Mouse (Mus musculus): ENCODE measurements at regions not wholly inside any gene's neighbourhood (a gene's known extent, or its start where the extent isn't known, plus 50 kb on each side); places are given as distances from the start of the nearest gene placed in this dataset.
A peak's percentile ranks its signal among the peaks of the same experiment; 100 is the strongest.

- no peak for DNase-seq (ENCODE audit: inconsistent ontology term)
Measured at GRCm38 (mm10) chr1:168008216-168008615, 319.2 kb downstream of the Lmx1a start.

- no peak for DNase-seq (ENCODE audit: inconsistent ontology term)
Measured at GRCm38 (mm10) chr1:168010416-168010815, 321.4 kb downstream of the Lmx1a start.

- no peak for DNase-seq (ENCODE audit: inconsistent ontology term)
Measured at GRCm38 (mm10) chr1:168012069-168012468, 323.0 kb downstream of the Lmx1a start.

DNA sequence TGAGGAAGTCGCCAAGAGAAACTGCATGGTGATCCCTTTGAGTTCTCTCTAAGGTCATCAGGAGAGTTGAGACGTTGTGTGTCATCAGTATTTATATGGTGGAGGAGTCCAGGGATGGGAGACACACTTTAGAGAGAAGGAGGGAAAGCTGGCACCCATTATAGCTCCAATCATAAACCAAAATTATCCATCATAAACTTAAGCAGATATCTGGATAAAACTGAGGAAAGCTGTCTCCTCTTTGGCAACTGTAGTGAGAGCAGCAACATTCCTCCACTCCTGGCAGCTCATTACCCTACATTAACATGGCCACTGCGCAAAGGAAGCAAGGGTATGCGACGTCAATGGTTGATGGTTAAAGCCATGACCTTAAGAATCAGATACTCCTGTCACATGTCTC lies 323.6 kb downstream of the Lmx1a start:
- DNase-seq (ENCODE audit: inconsistent ontology term) = no peak

DNA sequence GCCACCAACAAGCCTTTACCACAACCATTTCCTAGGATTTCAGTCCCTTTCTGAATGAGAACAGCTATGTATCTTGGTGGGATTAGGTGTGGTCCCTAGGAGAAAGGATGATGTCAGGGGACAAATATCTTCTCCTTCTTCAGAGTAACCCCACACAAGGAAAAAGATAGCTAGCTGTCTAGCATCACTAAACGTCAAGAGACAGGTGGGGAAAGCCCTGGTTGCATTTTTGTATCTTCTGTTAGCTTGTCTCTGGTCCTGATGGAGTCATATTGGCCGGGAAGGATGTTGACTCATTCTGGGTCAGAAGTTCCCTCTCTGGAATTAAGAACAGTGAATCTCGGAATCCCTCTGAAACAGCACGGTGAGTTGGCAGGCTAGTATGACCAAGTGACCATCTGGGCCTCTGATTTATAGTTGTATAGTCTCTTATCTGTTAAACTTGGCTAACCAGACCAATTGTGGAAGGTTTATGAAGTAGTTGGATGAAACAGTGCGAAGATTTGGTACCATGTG lies 327.4 kb downstream of the Lmx1a start:
- DNase-seq (ENCODE audit: inconsistent ontology term) = no peak

DNA sequence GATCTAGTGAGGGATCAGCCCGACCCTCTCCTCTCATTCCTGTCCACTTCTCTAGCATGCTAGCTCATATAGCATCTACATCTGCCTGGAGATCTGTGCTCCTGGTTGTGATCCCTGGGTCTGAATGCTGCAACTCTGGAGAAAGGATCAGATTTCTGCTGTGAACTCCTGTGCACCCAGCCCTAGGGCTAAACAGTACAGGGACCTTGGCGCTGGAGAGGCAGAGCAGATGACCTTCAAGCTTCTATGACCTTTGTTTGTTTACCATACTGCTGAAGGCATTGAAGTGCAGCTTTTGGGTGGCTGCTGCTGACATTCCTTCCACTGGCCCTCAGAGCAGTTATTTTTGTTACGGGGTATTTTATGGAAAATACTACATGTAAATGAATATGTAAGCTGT lies 337.4 kb downstream of the Lmx1a start:
- DNase-seq (ENCODE audit: inconsistent ontology term) = no peak

DNA sequence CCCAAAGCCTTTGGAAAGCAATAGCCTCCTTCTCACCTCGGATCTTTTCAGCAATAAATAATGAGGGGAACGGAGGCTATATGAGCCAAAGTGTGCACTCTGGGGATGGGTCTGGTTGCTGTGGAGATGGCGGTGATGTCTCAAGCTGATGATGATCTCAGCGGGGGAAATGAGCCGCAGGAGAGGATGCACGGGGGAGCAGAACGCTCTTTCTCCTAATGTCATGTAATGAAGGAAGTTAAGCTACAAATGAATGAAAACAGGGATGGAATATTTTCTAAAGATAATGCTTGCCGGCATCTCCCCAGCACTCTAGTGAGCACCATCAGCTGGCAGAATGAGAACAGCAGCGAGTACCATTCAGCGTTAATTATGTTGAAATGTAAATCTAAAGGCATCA lies 355.7 kb downstream of the Lmx1a start:
- DNase-seq (ENCODE audit: inconsistent ontology term) = no peak

DNA sequence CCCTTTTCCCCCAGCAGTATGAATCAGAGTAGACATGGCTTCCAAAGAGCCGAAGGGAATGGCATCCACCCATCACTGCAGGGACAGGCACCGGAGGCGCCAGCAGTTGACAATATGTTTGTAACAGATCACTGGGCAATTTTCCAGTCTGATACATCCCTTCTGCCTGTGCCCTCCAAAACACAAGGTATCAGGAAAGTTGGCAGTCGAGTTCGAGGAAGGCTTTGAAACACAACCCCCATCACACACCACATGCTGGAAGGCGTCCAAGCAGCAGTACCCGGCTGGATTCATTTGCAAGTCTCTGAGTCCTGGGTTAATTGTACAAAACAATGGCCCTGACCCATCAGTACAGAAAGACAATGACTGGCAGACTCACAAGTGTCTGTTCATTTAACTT lies 357.3 kb downstream of the Lmx1a start:
- DNase-seq (ENCODE audit: inconsistent ontology term) = peak; percentile 97

- DNase-seq (ENCODE audit: inconsistent ontology term) = no peak
Measured at GRCm38 (mm10) chr1:168046749-168047148, 357.7 kb downstream of the Lmx1a start.

- DNase-seq (ENCODE audit: inconsistent ontology term) = no peak
Measured at GRCm38 (mm10) chr1:168049965-168050364, 360.9 kb downstream of the Lmx1a start.

DNA sequence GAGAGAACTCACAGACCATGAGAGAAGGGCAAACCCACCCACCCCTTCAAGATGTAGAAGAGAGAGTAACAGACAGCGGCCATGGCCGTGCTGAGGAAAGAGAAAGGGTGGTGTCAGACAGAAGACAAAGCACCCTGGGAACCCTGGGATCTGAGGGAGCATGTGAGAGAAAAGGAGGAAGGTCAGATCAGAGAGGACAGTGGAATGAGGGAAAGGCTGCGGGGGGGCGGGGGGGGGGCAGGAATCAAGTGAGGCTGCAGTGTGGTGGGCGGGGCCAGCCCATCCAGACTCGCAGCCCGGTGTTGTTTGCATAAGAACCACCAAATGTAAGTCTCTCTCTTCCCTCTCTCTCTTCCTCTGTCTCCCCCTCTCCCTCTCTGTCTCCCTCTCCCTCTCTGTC lies 367.4 kb downstream of the Lmx1a start:
- DNase-seq (ENCODE audit: inconsistent ontology term) = no peak

- no peak for DNase-seq (ENCODE audit: inconsistent ontology term)
Measured at GRCm38 (mm10) chr1:168057479-168057878, 368.4 kb downstream of the Lmx1a start.

DNA sequence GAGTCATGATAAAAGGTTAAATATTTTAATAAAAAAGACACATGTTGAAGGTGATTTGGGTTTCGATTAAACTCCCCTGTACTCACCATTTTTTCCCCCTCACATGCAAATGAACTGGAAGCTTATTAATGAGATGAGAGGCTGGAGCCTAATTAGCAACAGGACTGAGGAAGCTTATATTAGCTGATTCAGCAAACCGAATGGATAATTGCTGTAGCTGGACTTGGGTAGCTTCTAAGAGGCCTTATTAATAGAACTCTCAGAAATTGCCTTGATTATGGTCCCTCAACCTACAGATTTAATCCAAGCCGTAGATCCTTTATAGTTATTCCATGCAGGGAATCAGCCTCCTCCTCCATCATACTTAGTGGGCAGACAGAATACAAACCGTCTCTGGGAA lies 369.7 kb downstream of the Lmx1a start:
- no peak for DNase-seq (ENCODE audit: inconsistent ontology term)

GRCm38 (mm10) chr1:168064065-168064664 lies 367.9 kb downstream of the Pbx1 start:
- DNase-seq (ENCODE audit: inconsistent ontology term) = no peak

GRCm38 (mm10) chr1:168065598-168066041 lies 366.4 kb downstream of the Pbx1 start:
- no peak for DNase-seq (ENCODE audit: inconsistent ontology term)

GRCm38 (mm10) chr1:168066810-168067209 lies 365.3 kb downstream of the Pbx1 start:
- no peak for DNase-seq (ENCODE audit: inconsistent ontology term)

DNA sequence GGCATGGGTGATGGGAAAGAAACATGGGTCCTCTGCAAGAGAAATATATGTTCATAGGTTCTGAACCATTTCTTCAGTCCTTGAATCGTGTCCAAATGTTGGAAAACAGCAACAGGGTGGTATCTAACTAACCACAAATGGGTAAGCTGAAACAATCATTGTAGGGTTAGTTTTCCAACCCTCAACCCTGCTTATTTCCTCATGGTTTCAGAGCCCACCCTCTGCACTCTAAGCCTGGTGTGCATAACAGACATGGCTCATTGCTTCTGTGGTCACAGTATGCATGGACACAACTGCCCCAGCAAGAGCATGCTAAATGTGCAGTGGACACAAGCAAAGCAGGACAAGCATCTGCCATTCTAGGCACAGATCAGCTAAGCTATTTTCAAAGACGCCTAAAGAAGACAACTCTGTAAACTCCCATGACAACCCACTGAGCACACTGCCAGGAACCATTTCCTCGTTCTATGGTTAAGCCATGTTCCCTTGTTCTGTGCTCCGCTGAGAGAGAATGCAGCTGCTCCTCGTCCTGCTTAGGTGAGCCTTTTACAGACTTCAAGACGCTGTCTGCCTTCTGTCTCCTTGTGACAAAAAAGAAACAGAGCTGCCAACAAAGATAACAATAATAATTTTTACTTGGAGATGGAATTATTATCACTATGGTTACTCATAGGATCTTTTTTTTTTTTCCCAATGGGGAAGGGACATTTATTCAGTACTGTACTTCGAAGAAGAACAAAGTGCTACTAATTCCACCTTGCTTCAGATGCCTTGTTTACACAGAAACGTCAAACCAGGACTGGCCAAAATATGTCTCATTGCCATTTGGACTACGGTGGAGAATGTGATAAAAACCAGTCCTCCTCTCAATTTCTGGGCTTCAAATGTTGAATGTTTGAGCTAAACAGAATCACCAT lies 363.8 kb downstream of the Pbx1 start:
- no peak for DNase-seq (ENCODE audit: inconsistent ontology term)

DNA sequence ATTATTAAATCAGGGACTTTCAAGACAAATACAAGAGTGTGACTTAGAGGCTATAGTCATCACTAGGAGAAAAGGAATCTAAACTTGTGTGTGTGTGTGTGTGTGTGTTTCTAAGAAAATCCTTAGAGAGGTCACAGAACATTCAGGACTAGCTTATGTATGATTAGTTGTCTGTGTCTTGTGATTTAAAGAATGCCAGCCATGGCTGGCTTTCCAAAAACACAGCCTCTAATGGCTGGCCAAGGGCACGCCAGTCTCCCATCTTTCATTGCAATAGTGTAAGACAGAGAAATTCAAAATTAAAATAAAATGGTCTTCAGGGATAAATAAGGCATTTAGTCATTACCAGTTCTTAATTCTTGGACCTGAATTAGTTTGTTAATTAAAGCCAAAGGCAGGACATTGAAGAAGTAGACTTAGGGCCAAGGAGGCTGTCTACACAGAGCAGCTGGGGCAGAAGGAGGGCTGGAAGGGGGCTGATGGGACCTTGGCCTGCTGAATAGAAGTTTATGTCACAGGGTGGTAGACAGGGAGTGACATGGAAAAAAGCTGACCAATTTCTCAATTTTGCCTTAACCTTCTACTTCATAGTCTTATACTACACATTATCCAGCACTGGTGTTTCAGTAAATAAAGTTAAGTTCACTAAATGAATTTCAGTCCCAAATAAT lies 363.0 kb downstream of the Pbx1 start:
- no peak for DNase-seq (ENCODE audit: inconsistent ontology term)
